Mouse (Mus musculus): ENCODE results near the gene Entpd3. TPM values are rescaled to one million over a fixed set of nuclear protein-coding genes. Genes with fewer than 3 reads are reported as not detected.

Gene Entpd3
- polyA plus RNA-seq, 1 experiment from 2014 or later = 4.0 TPM

GRCm38 (mm10) chr9:120502013-120502412, 37.6 kb upstream of the Entpd3 start:
- Histone ChIP-seq H3K36me3 (ENCODE audit: control insufficient read depth, insufficient read depth, low read length) (no peaks in the 10 kb centered on the region), H3K4me2 (ENCODE audit: low read length) (no peak overlapping the region), H3K4me3 (ENCODE audit: low read depth, low read length) (no peak overlapping the region), H3K4me1 (replicated peaks; ENCODE audit: control insufficient read depth, insufficient read depth, low read length) (no peaks in the 10 kb centered on the region), H3K9ac (ENCODE audit: low read length) (no peak overlapping the region), H3K27me3 (replicated peaks; ENCODE audit: control insufficient read depth, insufficient read depth, low read length) (no peaks in the 10 kb centered on the region), H3K9me3 (ENCODE audit: control insufficient read depth, low read length) (peaks cover 6% of the 10 kb centered on the region; the same call in 1 of the 2 replicates), H3K27ac (ENCODE audit: low read depth) (no peak overlapping the region)
- DNase-seq (ENCODE audit: low spot score) (peak; percentile 94), ATAC-seq (replicated peaks; ENCODE audit: low FRiP score, low TSS enrichment, low read depth) (0 out of 2 replicates have a peak, but pooled peaks have one; percentile 42)
- 11% methylated on average over 8 of the region's 8 CpGs for WGBS

- no peaks in the 10 kb centered on the region for H3K27me3 ChIP-seq (replicated peaks; ENCODE audit: control insufficient read depth, insufficient read depth, low read length)
- DNase-seq (ENCODE audit: low spot score) (no peak), ATAC-seq (replicated peaks; ENCODE audit: low FRiP score, low TSS enrichment, low read depth) (no peak)
- 74% methylated on average over 2 of the region's 2 CpGs for WGBS
- H3K4me3 ChIP-seq (ENCODE audit: low read depth, low read length) = no peak overlapping the region
- no peak overlapping the region for H3K4me2 ChIP-seq (ENCODE audit: low read length)
- H3K27ac ChIP-seq (ENCODE audit: low read depth) = no peak overlapping the region
- H3K36me3 ChIP-seq (ENCODE audit: control insufficient read depth, insufficient read depth, low read length) = no peaks in the 10 kb centered on the region
- H3K9me3 ChIP-seq (ENCODE audit: control insufficient read depth, low read length) = peaks cover 6% of the 10 kb centered on the region; the same call in 1 of the 2 replicates
- H3K9ac ChIP-seq (ENCODE audit: low read length) = no peak overlapping the region
- H3K4me1 ChIP-seq (replicated peaks; ENCODE audit: control insufficient read depth, insufficient read depth, low read length) = no peaks in the 10 kb centered on the region
These were observed 35.2 kb upstream of the Entpd3 start for GRCm38 (mm10) chr9:120504423-120504822.

GRCm38 (mm10) chr9:120511781-120512180, 27.8 kb upstream of the Entpd3 start:
- Histone ChIP-seq H3K27me3 (replicated peaks; ENCODE audit: control insufficient read depth, insufficient read depth, low read length) (no peaks in the 10 kb centered on the region), H3K4me2 (ENCODE audit: low read length) (no peak overlapping the region), H3K4me1 (replicated peaks; ENCODE audit: control insufficient read depth, insufficient read depth, low read length) (no peaks in the 10 kb centered on the region), H3K4me3 (ENCODE audit: low read depth, low read length) (no peak overlapping the region), H3K9me3 (ENCODE audit: control insufficient read depth, low read length) (peaks cover 2% of the 10 kb centered on the region; the same call in 1 of the 2 replicates), H3K27ac (ENCODE audit: low read depth) (no peak overlapping the region), H3K36me3 (ENCODE audit: control insufficient read depth, insufficient read depth, low read length) (no peaks in the 10 kb centered on the region), H3K9ac (ENCODE audit: low read length) (no peak overlapping the region)
- 82% methylated on average over 3 of the region's 3 CpGs for WGBS
- ATAC-seq (replicated peaks; ENCODE audit: low FRiP score, low TSS enrichment, low read depth) (no peak), DNase-seq (ENCODE audit: low spot score) (no peak)

GRCm38 (mm10) chr9:120516720-120517119, 22.9 kb upstream of the Entpd3 start:
- H3K36me3 ChIP-seq (ENCODE audit: control insufficient read depth, insufficient read depth, low read length) = no peaks in the 10 kb centered on the region
- ATAC-seq (replicated peaks; ENCODE audit: low FRiP score, low TSS enrichment, low read depth) (no peak), DNase-seq (ENCODE audit: low spot score) (no peak)
- no peak overlapping the region for H3K27ac ChIP-seq (ENCODE audit: low read depth)
- no peaks in the 10 kb centered on the region for H3K4me1 ChIP-seq (replicated peaks; ENCODE audit: control insufficient read depth, insufficient read depth, low read length)
- WGBS = 71% methylated on average over 8 of the region's 8 CpGs
- H3K4me2 ChIP-seq (ENCODE audit: low read length) = no peak overlapping the region
- H3K9ac ChIP-seq (ENCODE audit: low read length) = no peak overlapping the region
- H3K9me3 ChIP-seq (ENCODE audit: control insufficient read depth, low read length) = no peaks in the 10 kb centered on the region
- no peak overlapping the region for H3K4me3 ChIP-seq (ENCODE audit: low read depth, low read length)
- H3K27me3 ChIP-seq (replicated peaks; ENCODE audit: control insufficient read depth, insufficient read depth, low read length) = no peaks in the 10 kb centered on the region

- Histone ChIP-seq H3K9me3 (ENCODE audit: control insufficient read depth, low read length) (no peaks in the 10 kb centered on the region), H3K4me1 (replicated peaks; ENCODE audit: control insufficient read depth, insufficient read depth, low read length) (no peaks in the 10 kb centered on the region), H3K36me3 (ENCODE audit: control insufficient read depth, insufficient read depth, low read length) (no peaks in the 10 kb centered on the region), H3K27me3 (replicated peaks; ENCODE audit: control insufficient read depth, insufficient read depth, low read length) (no peaks in the 10 kb centered on the region), H3K4me3 (ENCODE audit: low read depth, low read length) (no peak overlapping the region), H3K27ac (ENCODE audit: low read depth) (no peak overlapping the region), H3K4me2 (ENCODE audit: low read length) (no peak overlapping the region), H3K9ac (ENCODE audit: low read length) (no peak overlapping the region)
- ATAC-seq (replicated peaks; ENCODE audit: low FRiP score, low TSS enrichment, low read depth) (no peak), DNase-seq (ENCODE audit: low spot score) (no peak)
- WGBS = 74% methylated on average over 3 of the region's 3 CpGs
These were observed 20.7 kb upstream of the Entpd3 start for GRCm38 (mm10) chr9:120518946-120519345.

GRCm38 (mm10) chr9:120519469-120520125, 20.0 kb upstream of the Entpd3 start:
- peak overlapping the region; percentile 14; the same call in 1 of the 2 replicates for H3K4me2 ChIP-seq (ENCODE audit: low read length)
- H3K4me1 ChIP-seq (replicated peaks; ENCODE audit: control insufficient read depth, insufficient read depth, low read length) = no peaks in the 10 kb centered on the region
- WGBS = 40% methylated on average over 19 of the region's 19 CpGs
- H3K4me3 ChIP-seq (ENCODE audit: low read depth, low read length) = no peak overlapping the region
- ATAC-seq (replicated peaks; ENCODE audit: low FRiP score, low TSS enrichment, low read depth) = no peak
- DNase-seq (ENCODE audit: low spot score) = peak; percentile 61
- H3K36me3 ChIP-seq (ENCODE audit: control insufficient read depth, insufficient read depth, low read length) = no peaks in the 10 kb centered on the region
- H3K27ac ChIP-seq (ENCODE audit: low read depth) = no peak overlapping the region
- no peaks in the 10 kb centered on the region for H3K27me3 ChIP-seq (replicated peaks; ENCODE audit: control insufficient read depth, insufficient read depth, low read length)
- no peak overlapping the region for H3K9ac ChIP-seq (ENCODE audit: low read length)
- no peaks in the 10 kb centered on the region for H3K9me3 ChIP-seq (ENCODE audit: control insufficient read depth, low read length)

GRCm38 (mm10) chr9:120521161-120521560, 18.5 kb upstream of the Entpd3 start:
- no peaks in the 10 kb centered on the region for H3K4me1 ChIP-seq (replicated peaks; ENCODE audit: control insufficient read depth, insufficient read depth, low read length)
- 86% methylated on average over 1 of the region's 1 CpGs for whole genome bisulfite sequencing

GRCm38 (mm10) chr9:120527270-120527669, 12.3 kb upstream of the Entpd3 start:
- WGBS = 81% methylated on average over 4 of the region's 4 CpGs
- H3K27ac ChIP-seq (ENCODE audit: low read depth) = no peak overlapping the region
- no peak overlapping the region for H3K9ac ChIP-seq (ENCODE audit: low read length)
- no peak overlapping the region for H3K4me2 ChIP-seq (ENCODE audit: low read length)
- H3K4me3 ChIP-seq (ENCODE audit: low read depth, low read length) = no peak overlapping the region
- no peaks in the 10 kb centered on the region for H3K4me1 ChIP-seq (replicated peaks; ENCODE audit: control insufficient read depth, insufficient read depth, low read length)
- DNase-seq (ENCODE audit: low spot score) (no peak), ATAC-seq (replicated peaks; ENCODE audit: low FRiP score, low TSS enrichment, low read depth) (no peak)
- H3K36me3 ChIP-seq (ENCODE audit: control insufficient read depth, insufficient read depth, low read length) = no peaks in the 10 kb centered on the region
- no peaks in the 10 kb centered on the region for H3K27me3 ChIP-seq (replicated peaks; ENCODE audit: control insufficient read depth, insufficient read depth, low read length)
- H3K9me3 ChIP-seq (ENCODE audit: control insufficient read depth, low read length) = no peaks in the 10 kb centered on the region

More at GRCm38 (mm10) chr9:120521161-120521560, 18.5 kb upstream of the Entpd3 start:
- Histone ChIP-seq H3K9ac (ENCODE audit: low read length) (no peak overlapping the region), H3K27ac (ENCODE audit: low read depth) (no peak overlapping the region), H3K9me3 (ENCODE audit: control insufficient read depth, low read length) (no peaks in the 10 kb centered on the region), H3K36me3 (ENCODE audit: control insufficient read depth, insufficient read depth, low read length) (no peaks in the 10 kb centered on the region), H3K27me3 (replicated peaks; ENCODE audit: control insufficient read depth, insufficient read depth, low read length) (no peaks in the 10 kb centered on the region), H3K4me3 (ENCODE audit: low read depth, low read length) (no peak overlapping the region), H3K4me2 (ENCODE audit: low read length) (no peak overlapping the region)
- DNase-seq (ENCODE audit: low spot score) = no peak
- no peak for ATAC-seq (replicated peaks; ENCODE audit: low FRiP score, low TSS enrichment, low read depth)

GRCm38 (mm10) chr9:120527919-120528318, 11.7 kb upstream of the Entpd3 start:
- WGBS = 90% methylated on average over 8 of the region's 8 CpGs
- no peak for DNase-seq (ENCODE audit: low spot score)
- H3K27ac ChIP-seq (ENCODE audit: low read depth) = no peak overlapping the region
- no peak overlapping the region for H3K4me2 ChIP-seq (ENCODE audit: low read length)
- no peak overlapping the region for H3K4me3 ChIP-seq (ENCODE audit: low read depth, low read length)
- no peak overlapping the region for H3K9ac ChIP-seq (ENCODE audit: low read length)
- no peak for ATAC-seq (replicated peaks; ENCODE audit: low FRiP score, low TSS enrichment, low read depth)
- H3K36me3 ChIP-seq (ENCODE audit: control insufficient read depth, insufficient read depth, low read length) = no peaks in the 10 kb centered on the region
- no peaks in the 10 kb centered on the region for H3K4me1 ChIP-seq (replicated peaks; ENCODE audit: control insufficient read depth, insufficient read depth, low read length)
- no peaks in the 10 kb centered on the region for H3K27me3 ChIP-seq (replicated peaks; ENCODE audit: control insufficient read depth, insufficient read depth, low read length)
- H3K9me3 ChIP-seq (ENCODE audit: control insufficient read depth, low read length) = no peaks in the 10 kb centered on the region

Measured in intestine, embryonic 14.5 days (tissue).